Mouse (Mus musculus) kidney, postnatal 4 days (tissue): ENCODE results near the gene Chuk.
"Not testable (repeated sequence)": the region's sequence is repeated elsewhere in the genome, so short reads cannot be mapped to it uniquely, and the experiment has no call there.

ENCODE experiments used
- DNase-seq, 2 experiments: peaks; one replicate each; pipeline ENCODE4 v3.0.0; 2021; ENCODE audit warnings: mixed read lengths in 2 of 2

Gene Chuk

DNA sequence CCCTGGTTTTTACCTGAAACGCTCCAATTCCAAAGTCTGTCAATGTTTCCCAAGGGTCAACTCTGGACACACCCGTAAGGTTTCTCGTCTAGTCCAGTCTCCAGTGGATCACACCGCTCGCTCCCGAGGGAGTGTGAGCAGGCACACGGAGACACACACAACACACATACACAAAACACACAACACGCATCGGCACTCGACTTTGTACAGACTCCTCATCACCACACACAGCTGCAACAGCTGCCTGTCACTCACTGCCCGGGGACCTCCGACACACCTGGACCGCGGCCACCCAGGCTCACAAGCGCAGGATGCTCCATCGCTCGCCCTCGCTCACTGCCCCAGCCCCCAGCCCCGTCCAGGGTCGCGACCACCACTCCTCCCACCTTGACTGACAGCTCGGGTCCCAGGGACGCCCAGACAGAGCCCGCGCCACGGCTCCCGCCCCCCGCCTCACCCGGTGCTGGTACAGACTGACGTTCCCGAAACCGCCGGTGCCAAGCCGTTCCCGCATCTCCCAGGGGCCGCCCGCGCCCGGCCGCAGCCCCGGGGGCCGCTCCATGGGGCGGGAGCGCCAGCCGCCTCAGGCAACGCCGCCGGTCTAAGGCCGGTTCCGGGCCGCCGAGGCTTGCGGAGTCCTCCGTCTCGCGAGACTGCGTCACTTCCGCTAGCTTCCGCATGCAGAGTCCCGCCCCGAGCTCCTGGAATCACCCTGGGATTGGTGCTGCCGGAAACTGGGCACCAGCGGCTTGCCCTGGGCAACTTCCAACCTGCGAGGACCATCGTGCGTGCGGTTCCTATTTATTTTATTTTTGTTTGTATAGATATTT lies at the start of gene Chuk:
TSS of gene Chuk (minus strand) at position 650 of the 830 bp plus-strand sequence.
- DNase-seq = peak; percentile 99

DNA sequence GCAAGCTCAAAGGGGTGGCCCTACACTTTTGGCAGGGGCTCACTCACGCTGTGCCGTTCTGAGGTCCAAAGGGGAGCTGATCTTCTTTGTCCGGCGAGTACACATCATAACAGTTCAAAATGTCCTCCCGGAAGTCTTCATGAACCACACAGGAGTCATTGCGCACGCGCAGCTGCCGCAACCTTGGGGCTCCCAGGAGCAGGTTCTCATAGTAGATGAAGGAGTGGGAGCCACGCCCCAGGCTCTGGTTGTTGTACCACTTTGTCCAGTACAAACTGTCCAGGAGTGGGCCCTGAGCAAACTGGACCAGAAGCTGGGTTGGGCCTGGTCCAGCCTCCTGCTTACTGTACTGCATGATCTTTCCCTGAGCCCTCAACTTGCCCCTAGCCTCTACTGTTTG lies 49.7 kb upstream of the Chuk start:
- DNase-seq = no peak

- DNase-seq = no peak
These were observed 46.5 kb upstream of the Chuk start for GRCm38 (mm10) chr19:44153781-44154180.

- no peak for DNase-seq
These were observed 41.7 kb upstream of the Chuk start for GRCm38 (mm10) chr19:44148991-44149390.

DNA sequence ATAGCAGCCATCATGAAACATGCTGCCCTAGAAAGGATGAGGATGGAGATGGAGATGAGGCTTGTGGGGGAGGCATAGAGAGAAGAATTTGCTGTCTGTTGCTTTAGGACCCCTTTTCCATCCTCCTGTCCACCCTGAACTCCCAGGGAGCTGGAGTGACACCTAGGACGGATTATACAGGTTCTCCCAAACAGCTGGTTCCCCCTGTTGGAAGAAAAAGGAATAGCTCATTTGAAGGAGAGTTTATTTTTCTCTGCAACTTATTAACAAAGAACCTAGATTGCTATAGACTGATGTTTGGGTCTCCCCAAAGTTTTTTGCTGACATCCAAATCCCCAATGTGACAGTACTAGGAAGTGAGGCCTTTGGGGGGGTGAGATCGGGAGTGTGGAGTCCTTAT lies 41.1 kb upstream of the Chuk start:
- DNase-seq = no peak

DNA sequence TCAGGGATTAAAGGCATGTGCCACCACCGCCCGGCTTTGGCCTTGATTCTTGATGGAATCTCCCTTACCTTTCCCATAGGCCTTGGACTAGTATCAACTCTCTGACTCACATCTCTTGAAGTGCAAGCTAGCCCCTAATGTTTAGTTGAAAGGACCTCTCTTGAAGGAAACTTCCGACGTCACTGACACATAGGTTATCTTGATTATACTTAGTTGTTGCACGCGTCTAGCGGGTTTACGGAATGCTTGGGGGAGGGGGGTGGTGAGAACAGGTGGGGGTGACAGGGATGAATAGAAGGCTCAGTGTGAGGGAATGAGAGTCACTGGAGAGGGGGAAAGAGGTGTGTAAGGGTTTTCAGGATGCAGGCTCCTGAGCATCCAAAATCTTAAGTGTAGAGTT lies 39.7 kb upstream of the Chuk start:
- DNase-seq = no peak

DNA sequence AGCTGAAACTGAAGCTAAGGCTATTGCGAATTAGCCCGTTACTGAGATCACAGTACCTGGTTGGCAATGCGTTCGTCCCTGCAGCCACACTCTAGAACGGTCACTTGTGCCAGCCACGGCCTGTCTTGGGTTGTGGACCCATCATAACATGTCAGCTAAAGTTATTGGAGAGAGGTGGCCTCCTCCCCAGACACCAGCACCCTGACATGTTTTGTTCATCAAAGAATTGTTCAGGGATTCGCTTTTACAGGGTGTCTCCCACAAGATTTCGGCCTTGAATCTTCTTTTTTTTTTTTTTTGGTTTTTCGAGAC lies 39.2 kb upstream of the Chuk start:
- no peak for DNase-seq

GRCm38 (mm10) chr19:44145702-44146567 lies 38.7 kb upstream of the Chuk start, which contains the start of gene Bloc1s2:
TSS of gene Bloc1s2 (minus strand) at chr19:44146446.
- DNase-seq = peak; percentile 92 to 94

DNA sequence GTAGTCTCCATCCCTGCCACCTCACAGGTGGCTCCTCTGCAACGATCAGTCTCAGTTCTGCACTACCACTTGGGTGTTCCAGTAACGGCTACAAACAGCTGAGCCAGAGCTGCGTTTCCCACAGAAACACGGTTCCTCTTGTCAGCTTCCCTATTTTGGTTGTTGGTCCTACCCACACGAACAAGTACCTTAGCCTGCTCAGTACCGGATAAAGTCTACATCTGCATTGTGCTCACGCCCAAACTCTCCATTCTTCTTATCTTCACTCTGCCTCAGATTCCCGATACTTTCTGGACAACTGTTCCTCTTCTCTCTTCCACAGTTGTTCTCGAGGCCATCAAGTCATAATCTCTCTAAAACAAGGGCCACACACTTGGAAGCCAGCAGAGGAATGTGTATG lies 37.1 kb upstream of the Chuk start:
- DNase-seq = no peak

- peak in 1 of 2 experiments; percentile 10 for DNase-seq
These were observed 28.7 kb upstream of the Chuk start for GRCm38 (mm10) chr19:44135960-44136485.

DNA sequence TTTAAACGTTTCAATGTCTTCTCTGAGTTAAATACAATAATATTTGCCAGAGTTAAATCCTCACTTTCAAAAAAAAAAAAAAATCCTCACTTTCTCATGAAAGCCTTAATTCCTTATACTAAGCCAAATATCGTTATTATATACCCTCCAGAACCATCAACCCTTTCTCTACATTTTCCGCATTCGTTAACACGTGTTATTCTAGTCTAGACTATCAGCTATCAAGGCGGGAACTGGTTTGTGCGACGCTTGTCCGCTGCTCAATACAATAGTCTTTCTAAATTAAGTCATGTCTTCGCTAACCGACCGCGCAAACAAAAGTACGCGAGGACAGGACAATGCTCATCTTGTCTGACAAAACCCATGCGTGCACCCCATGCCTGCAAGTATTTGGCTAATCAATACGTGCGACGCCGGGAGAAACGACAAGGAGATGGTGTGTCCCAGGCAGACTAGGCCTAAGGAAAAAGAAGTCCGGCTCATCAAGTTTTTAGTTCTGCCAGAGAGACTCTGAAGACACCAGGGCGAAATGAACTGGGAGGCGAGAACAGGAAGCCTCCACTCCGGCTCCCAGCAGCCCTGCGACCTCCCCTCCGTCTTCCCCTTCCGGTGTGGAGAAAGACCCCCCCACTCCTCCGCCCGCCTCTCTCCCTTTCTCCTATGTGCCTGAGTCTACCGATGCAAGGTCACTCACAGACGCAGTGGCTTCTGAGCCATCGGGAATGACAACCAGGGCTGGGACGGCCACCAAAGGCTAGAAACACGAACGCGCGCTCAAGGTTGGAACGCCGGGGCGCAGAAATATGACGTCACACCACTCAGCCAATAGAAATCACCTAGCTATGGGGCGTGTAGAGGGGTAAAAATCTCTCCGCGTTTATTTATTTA lies 28.0 kb upstream of the Chuk start, which contains the start of gene Cwf19l1:
TSS of gene Cwf19l1 (minus strand) at position 805 of the 888 bp plus-strand sequence.
- peak; percentile 92 to 93 for DNase-seq

DNA sequence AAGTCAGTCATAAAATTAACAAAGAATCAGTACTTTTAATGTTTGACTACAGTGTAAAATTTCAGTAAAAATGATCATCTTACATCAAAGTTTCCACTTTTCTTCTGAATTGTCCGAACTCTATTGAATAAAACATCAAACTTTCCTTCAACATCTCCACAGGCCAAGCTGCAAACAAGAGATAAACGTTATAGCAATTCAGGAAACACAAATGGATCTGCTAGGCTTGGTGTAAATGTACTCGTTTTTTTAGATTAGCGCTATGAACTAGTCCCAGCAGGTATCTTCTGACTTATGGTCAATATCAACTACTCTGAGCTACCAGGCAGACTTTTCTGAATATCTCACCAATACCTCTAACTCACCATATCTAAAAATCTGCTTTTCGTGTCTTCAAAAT lies 25.6 kb upstream of the Chuk start:
- DNase-seq = no peak

GRCm38 (mm10) chr19:44128560-44128959 lies 21.3 kb upstream of the Chuk start:
- DNase-seq = no peak

- no peak for DNase-seq
These were observed 20.6 kb upstream of the Chuk start for GRCm38 (mm10) chr19:44127729-44128497.

DNA sequence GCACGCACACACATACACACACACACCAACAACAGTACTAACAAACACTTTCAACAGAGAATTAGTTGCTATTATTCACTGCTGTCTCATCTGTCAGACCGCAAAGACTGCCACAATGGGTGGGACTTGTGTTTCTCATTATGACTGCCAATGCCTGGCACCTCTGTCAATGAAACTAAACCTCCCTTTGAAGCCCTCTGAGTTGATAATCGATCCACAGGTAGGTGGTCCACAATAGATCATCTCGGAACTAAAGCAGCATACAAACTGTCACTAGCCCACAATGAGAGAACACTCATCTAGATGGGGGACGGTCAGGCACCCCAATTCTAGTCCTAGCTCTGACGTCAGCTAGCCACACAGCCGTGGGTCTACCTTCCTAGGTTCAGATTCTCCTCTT lies 13.9 kb upstream of the Chuk start:
- DNase-seq = no peak

DNA sequence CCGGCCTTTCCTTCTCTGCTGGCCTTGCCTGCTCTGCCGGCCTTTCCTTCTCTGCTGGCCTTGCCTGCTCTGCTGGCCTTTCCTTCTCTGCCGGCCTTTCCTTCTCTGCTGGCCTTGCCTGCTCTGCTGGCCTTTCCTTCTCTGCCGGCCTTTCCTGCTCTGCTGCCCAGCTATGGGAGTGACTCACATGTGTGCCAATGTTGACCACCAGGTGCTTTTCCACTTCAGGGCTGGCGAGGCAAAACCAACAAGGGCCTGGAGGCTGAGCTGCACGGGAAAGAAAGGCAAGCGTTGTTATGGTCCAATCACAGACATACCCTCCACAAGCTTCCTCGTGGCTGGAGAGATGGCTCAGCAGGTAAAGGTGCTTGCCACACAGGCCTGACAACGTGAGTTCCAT lies 13.4 kb upstream of the Chuk start:
- not testable (repeated sequence) for DNase-seq

DNA sequence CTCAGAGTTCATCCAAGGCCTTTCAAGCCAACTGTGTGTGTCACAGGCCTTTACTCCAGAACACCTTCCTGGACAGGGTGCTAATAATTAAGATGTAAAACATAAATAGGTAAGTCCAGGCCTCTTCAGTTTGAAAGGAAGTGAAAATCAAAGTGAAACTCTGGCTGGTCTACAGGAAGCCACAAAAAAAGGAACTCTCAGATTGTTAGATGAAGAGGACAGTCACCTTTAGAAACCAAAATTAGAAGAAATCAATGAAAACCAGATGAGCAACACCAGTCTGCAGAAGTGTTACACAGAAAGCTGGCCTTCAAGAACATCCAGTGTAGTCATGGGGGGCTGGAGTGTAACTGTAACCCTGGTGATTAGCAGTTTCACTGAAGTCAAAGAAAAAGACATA lies 10.5 kb upstream of the Chuk start:
- DNase-seq = no peak

DNA sequence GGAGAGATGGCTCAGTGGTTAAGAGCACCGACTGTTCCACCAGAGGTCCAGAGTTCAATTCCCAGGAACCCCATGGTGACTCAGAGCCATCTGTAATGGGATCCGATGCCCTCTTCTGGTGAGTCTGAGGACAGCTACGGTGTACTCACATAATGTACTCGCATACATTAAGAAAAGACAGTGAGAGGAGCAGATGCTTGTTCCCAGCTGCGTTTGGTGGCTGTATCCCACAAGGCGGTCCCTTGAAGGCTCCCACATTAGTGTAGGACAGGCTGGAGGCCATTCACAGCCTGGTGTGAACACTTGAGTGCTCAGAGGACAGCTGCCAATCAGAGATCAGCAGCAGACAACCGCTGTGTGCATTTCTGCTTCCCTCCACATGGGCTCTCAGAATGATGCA lies 4.4 kb upstream of the Chuk start:
- DNase-seq = peak; percentile 17 to 38

DNA sequence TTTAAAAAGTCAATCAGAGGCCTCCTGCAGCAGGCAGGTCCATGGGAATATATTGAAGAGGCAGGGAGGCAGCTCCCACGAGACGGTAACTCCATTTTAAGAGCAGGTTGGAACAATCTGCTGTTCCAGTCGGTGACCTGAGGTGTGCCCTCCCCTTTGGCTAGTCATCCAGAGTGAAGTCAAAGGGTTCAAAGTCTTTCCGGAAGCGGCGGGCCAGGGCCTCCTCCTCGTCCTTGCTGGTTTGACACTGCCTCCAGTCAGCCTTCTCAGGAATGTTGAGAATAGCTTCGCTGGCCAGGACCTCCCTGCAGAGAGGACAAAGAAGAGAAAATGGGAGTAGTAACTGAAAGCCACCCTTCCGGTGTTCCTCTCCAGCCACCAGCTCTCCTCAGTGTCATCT lies 3.1 kb upstream of the Chuk start:
- peak; percentile 38 to 69 for DNase-seq

GRCm38 (mm10) chr19:44108996-44109395 lies 1.7 kb upstream of the Chuk start:
- no peak for DNase-seq

DNA sequence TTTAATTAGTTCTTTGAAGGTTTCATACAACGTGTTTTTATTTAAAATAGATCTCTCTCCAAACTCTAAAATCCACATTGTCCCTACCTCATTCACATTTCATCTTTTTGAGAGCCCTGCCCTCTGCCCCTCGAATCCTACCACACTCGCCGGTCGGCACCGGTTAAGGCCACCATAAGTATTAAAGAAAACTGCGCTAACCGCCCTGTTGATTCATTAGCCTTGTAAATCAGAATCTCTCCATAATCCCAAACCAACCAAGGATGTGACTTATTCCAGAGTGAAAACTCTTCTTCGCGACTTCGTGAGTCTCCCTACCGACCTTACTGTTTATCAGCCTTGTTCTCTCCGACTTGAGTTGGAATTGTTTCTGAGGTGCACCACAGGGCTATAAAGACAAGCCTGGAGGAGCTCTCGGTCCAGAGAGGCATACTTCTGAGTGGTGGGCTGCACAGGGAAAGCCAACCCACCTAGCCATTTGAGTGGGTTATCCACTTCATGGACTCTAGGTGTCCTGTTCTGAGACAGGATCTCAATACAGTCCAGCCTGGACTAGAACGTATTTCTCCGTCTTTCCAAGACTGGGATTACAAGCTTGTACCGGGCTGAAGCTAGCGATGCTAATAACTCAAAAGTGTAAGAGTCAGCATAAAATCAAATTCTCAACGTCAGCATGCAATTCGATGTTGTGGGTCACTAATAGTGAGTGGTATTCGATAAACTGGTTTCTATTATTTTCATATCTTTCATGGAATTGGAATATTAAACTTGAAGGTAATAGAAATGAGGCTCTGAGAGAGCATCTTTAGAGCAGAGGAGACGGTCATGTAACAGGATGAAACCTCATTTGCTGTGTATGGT lies 611 bp upstream of the Chuk start:
- DNase-seq = no peak
